Mouse (Mus musculus) cerebellum, adult 9-10 months (tissue): ENCODE data around the gene Mboat7.

ENCODE experiments used
- DNase-seq: peaks from one replicate; pipeline ENCODE4 v3.0.0; 2022

The Mboat7 gene

GRCm38 (mm10) chr7:3643412-3643811, 49.9 kb downstream of the Mboat7 start:
- DNase-seq = no peak

GRCm38 (mm10) chr7:3630478-3630815, 62.9 kb downstream of the Mboat7 start:
- DNase-seq = peak; percentile 58

GRCm38 (mm10) chr7:3629543-3630477, 63.5 kb downstream of the Mboat7 start, which contains the start of the genes Tfpt and Prpf31:
Gene Tfpt (minus strand): TSS chr7:3629929.
Gene Prpf31 (plus strand): TSS chr7:3629985.
- peak; percentile 96 for DNase-seq

GRCm38 (mm10) chr7:3629030-3629429, 64.3 kb downstream of the Mboat7 start:
- DNase-seq = peak; percentile 60
